Mouse (Mus musculus) 3T3-L1 (cell line): ENCODE measurements at regions not wholly inside any gene's neighbourhood (a gene's known extent, or its start where the extent isn't known, plus 50 kb on each side); places are given as distances from the start of the nearest gene placed in this dataset.
A peak's percentile ranks its signal among the peaks of the same experiment; 100 is the strongest.
"Not testable (repeated sequence)": the region's sequence is repeated elsewhere in the genome, so short reads cannot be mapped to it uniquely, and the experiment has no call there.

ENCODE experiments used
- DNase-seq: peaks from one replicate; pipeline ENCODE4 v3.0.0-alpha.2; 2015; ENCODE audit warnings: low read depth, low spot score

GRCm38 (mm10) chr13:81008864-81009766, 125.9 kb downstream of the Arrdc3 start:
- DNase-seq = peak; percentile 25

- DNase-seq = peak; percentile 42
Measured at GRCm38 (mm10) chr13:81013953-81014352, 130.8 kb downstream of the Arrdc3 start.

GRCm38 (mm10) chr13:81020106-81020747, 137.0 kb downstream of the Arrdc3 start:
- no peak for DNase-seq

GRCm38 (mm10) chr13:81020811-81021210, 137.6 kb downstream of the Arrdc3 start:
- no peak for DNase-seq

- peak; percentile 13 for DNase-seq
Measured at GRCm38 (mm10) chr13:81022410-81022809, 139.2 kb downstream of the Arrdc3 start.

GRCm38 (mm10) chr13:81025241-81025760, 142.1 kb downstream of the Arrdc3 start:
- not testable (repeated sequence) for DNase-seq

GRCm38 (mm10) chr13:81037316-81037715, 154.1 kb downstream of the Arrdc3 start:
- DNase-seq = no peak

- DNase-seq = no peak
Measured at GRCm38 (mm10) chr13:81038736-81039135, 155.6 kb downstream of the Arrdc3 start.

GRCm38 (mm10) chr13:81040494-81040893, 157.3 kb downstream of the Arrdc3 start:
- DNase-seq = no peak

- no peak for DNase-seq
Measured at GRCm38 (mm10) chr13:81041646-81042045, 158.5 kb downstream of the Arrdc3 start.
